Mouse (Mus musculus): ENCODE measurements around the gene Gga3. TPM values are rescaled to one million over a fixed set of nuclear protein-coding genes. Genes with fewer than 3 reads are reported as not detected.

Gga3 gene
- polyA plus RNA-seq, 1 experiment from 2014 or later = 17.4 TPM

GRCm38 (mm10) chr11:115626824-115627616 is 23.2 kb upstream of the Gga3 start:
- Histone ChIP-seq H3K27ac (ENCODE audit: low read length) (no peak overlapping the region), H3K36me3 (ENCODE audit: control insufficient read depth, insufficient read depth, low read length) (peaks cover 8% of the 10 kb centered on the region; the same call in 1 of the 2 replicates)

DNA sequence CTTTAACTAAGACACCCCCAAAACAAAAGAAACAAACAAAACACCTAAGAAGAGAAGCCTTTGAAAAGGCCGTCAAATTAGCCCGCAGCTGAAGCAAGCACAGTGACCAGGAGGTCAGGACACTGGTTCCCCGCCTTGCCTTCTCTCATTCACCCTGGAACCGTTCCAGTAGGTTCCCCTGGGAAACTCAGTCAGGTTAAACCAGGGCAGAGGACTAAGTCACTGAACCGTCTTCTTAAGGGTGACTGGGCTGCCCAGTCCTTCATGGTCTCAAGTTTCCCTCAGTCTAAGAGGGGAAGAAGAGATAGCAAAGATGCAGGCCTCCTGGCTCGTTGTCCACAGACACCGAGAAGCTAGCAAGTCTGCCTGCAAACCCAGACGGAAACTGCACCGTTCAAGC is 22.0 kb upstream of the Gga3 start:
- no peak for ATAC-seq (ENCODE audit: insufficient read depth, low FRiP score)
- Histone ChIP-seq H3K4me2 (ENCODE audit: low read depth, low read length) (no peak overlapping the region), H3K36me3 (ENCODE audit: control insufficient read depth, insufficient read depth, low read length) (peaks cover 8% of the 10 kb centered on the region; the same call in 1 of the 2 replicates), H3K9ac (ENCODE audit: low read length) (no peak overlapping the region), H3K4me1 (ENCODE audit: control insufficient read depth, insufficient read depth, low read length) (peaks cover 6% of the 10 kb centered on the region; the same call in 1 of the 2 replicates), H3K4me3 (replicated peaks; ENCODE audit: low read length) (no peak overlapping the region), H3K27me3 (ENCODE audit: control insufficient read depth, insufficient read depth, low read length) (no peaks in the 10 kb centered on the region), H3K27ac (ENCODE audit: low read length) (no peak overlapping the region), H3K9me3 (replicated peaks; ENCODE audit: control insufficient read depth, low read length) (no peaks in the 10 kb centered on the region)
- 76% methylated on average over 9 of the region's 9 CpGs for WGBS

More at GRCm38 (mm10) chr11:115626824-115627616, 23.2 kb upstream of the Gga3 start:
- H3K27me3 ChIP-seq (ENCODE audit: control insufficient read depth, insufficient read depth, low read length) = no peaks in the 10 kb centered on the region
- H3K9ac ChIP-seq (ENCODE audit: low read length) = peak overlapping the region; percentile 79
- peak overlapping the region; percentile 75 for H3K4me3 ChIP-seq (replicated peaks; ENCODE audit: low read length)
- H3K9me3 ChIP-seq (replicated peaks; ENCODE audit: control insufficient read depth, low read length) = no peaks in the 10 kb centered on the region
- WGBS = 40% methylated on average over 11 of the region's 11 CpGs
- H3K4me1 ChIP-seq (ENCODE audit: control insufficient read depth, insufficient read depth, low read length) = peaks cover 6% of the 10 kb centered on the region
- H3K4me2 ChIP-seq (ENCODE audit: low read depth, low read length) = peak overlapping the region; percentile 91
- no peak for ATAC-seq (ENCODE audit: insufficient read depth, low FRiP score)

GRCm38 (mm10) chr11:115623487-115624070 is 19.7 kb upstream of the Gga3 start:
- Histone ChIP-seq H3K4me2 (ENCODE audit: low read depth, low read length) (no peak overlapping the region), H3K4me3 (replicated peaks; ENCODE audit: low read length) (no peak overlapping the region), H3K9ac (ENCODE audit: low read length) (no peak overlapping the region), H3K27ac (ENCODE audit: low read length) (no peak overlapping the region), H3K27me3 (ENCODE audit: control insufficient read depth, insufficient read depth, low read length) (no peaks in the 10 kb centered on the region), H3K4me1 (ENCODE audit: control insufficient read depth, insufficient read depth, low read length) (peaks cover 6% of the 10 kb centered on the region; the same call in 1 of the 2 replicates), H3K9me3 (replicated peaks; ENCODE audit: control insufficient read depth, low read length) (no peaks in the 10 kb centered on the region), H3K36me3 (ENCODE audit: control insufficient read depth, insufficient read depth, low read length) (peaks cover 8% of the 10 kb centered on the region; the same call in 1 of the 2 replicates)
- 67% methylated on average over 9 of the region's 9 CpGs for WGBS
- no peak for ATAC-seq (ENCODE audit: insufficient read depth, low FRiP score)

- Histone ChIP-seq H3K9ac (ENCODE audit: low read length) (no peak overlapping the region), H3K4me1 (ENCODE audit: control insufficient read depth, insufficient read depth, low read length) (no peaks in the 10 kb centered on the region), H3K4me2 (ENCODE audit: low read depth, low read length) (no peak overlapping the region), H3K27ac (ENCODE audit: low read length) (no peak overlapping the region), H3K9me3 (replicated peaks; ENCODE audit: control insufficient read depth, low read length) (no peaks in the 10 kb centered on the region), H3K4me3 (replicated peaks; ENCODE audit: low read length) (no peak overlapping the region), H3K27me3 (ENCODE audit: control insufficient read depth, insufficient read depth, low read length) (no peaks in the 10 kb centered on the region), H3K36me3 (ENCODE audit: control insufficient read depth, insufficient read depth, low read length) (peaks cover 12% of the 10 kb centered on the region)
- ATAC-seq (ENCODE audit: insufficient read depth, low FRiP score) = no peak
- 95% methylated on average over 7 of the region's 7 CpGs for WGBS
Measured at GRCm38 (mm10) chr11:115619949-115620348, 16.1 kb upstream of the Gga3 start.

DNA sequence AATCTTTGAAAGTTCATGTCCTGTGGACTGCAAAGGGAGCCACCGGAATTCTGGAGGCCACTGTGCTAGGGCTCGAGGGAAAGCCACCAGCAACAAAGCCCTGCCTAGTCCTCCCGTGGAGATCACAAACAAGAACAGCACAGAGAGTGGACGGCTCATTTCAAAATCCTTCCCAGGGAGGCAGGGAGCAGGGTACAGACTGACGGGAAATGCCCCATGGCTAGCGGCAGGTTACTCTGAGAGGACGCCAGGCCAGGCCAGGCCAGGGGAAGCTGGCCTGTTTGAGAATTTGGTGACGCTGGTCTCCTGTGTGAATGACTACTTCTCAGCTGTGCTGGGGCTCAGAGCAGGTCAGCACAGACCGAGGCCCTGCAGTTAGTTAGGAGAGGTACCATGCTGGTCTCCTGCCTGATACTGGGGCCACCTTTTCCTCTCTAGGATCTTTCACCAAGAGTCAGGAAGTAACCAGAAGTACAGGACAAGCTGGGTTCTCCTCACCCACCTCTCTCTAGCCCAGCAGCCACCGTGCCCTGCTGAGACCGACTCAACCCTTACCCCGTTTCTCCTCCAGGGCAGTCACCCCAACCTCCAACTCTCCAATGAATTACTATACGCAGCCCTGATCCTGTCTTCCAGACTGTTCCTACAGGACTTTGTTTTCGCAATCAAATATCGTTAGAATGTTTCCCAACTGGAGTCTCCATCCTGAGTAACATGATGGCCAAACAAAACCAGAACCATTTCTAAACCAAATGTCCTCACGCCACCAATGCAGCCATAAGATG is 15.1 kb upstream of the Gga3 start:
- no peak for ATAC-seq (ENCODE audit: insufficient read depth, low FRiP score)
- WGBS = 86% methylated on average over 16 of the region's 16 CpGs
- Histone ChIP-seq H3K27ac (ENCODE audit: low read length) (no peak overlapping the region), H3K4me3 (replicated peaks; ENCODE audit: low read length) (no peak overlapping the region), H3K4me2 (ENCODE audit: low read depth, low read length) (no peak overlapping the region), H3K27me3 (ENCODE audit: control insufficient read depth, insufficient read depth, low read length) (no peaks in the 10 kb centered on the region), H3K9me3 (replicated peaks; ENCODE audit: control insufficient read depth, low read length) (no peaks in the 10 kb centered on the region), H3K36me3 (ENCODE audit: control insufficient read depth, insufficient read depth, low read length) (peaks cover 13% of the 10 kb centered on the region), H3K9ac (ENCODE audit: low read length) (no peak overlapping the region), H3K4me1 (ENCODE audit: control insufficient read depth, insufficient read depth, low read length) (0 out of 2 replicates have a peak, but pooled peaks cover 4% of the 10 kb centered on the region)

DNA sequence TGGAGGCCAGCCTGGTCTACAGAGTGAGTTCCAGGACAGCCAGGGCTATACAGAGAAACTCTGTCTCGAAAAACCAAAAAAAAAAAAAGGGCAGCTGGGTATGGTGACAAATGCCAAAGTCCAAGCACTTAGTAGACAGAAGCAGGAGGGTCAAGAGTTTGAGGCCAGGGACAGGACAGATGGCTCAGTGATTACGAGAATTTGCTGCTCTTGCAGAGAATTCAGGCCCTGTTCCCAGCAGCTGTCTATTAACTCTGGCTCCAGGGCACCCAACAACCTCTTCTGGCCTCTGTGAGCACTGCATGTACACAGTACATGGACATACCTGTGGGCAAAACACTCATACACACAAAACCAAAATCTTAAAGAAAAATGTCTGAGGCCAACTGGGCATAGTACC is 14.2 kb upstream of the Gga3 start:
- Histone ChIP-seq H3K36me3 (ENCODE audit: control insufficient read depth, insufficient read depth, low read length) (peaks cover 13% of the 10 kb centered on the region), H3K27me3 (ENCODE audit: control insufficient read depth, insufficient read depth, low read length) (no peaks in the 10 kb centered on the region), H3K4me3 (replicated peaks; ENCODE audit: low read length) (no peak overlapping the region), H3K9ac (ENCODE audit: low read length) (no peak overlapping the region), H3K27ac (ENCODE audit: low read length) (no peak overlapping the region), H3K4me1 (ENCODE audit: control insufficient read depth, insufficient read depth, low read length) (peaks cover 11% of the 10 kb centered on the region), H3K9me3 (replicated peaks; ENCODE audit: control insufficient read depth, low read length) (no peaks in the 10 kb centered on the region), H3K4me2 (ENCODE audit: low read depth, low read length) (no peak overlapping the region)
- WGBS = 83% methylated on average over 2 of the region's 2 CpGs
- no peak for ATAC-seq (ENCODE audit: insufficient read depth, low FRiP score)

DNA sequence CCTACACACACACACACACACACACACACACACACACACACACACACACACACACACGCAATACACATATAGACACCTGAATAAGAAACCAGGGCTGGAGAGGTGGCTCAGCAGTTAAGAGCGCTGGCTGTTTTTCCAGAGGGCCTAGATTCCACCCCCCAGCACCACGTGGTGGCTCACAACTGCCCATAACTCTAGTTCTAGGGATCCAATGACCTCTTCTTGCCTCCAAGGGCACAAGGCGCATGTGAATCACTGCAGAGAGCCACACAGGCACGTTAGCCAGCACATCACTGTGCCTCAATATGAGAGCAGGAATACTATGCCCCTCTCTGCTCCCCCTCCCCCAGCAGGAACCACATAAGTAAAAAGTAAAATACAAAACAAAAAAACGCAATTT is 13.0 kb upstream of the Gga3 start:
- Histone ChIP-seq H3K27me3 (ENCODE audit: control insufficient read depth, insufficient read depth, low read length) (no peaks in the 10 kb centered on the region), H3K9me3 (replicated peaks; ENCODE audit: control insufficient read depth, low read length) (no peaks in the 10 kb centered on the region), H3K9ac (ENCODE audit: low read length) (no peak overlapping the region), H3K27ac (ENCODE audit: low read length) (no peak overlapping the region), H3K4me1 (ENCODE audit: control insufficient read depth, insufficient read depth, low read length) (peaks cover 13% of the 10 kb centered on the region), H3K4me2 (ENCODE audit: low read depth, low read length) (no peak overlapping the region), H3K36me3 (ENCODE audit: control insufficient read depth, insufficient read depth, low read length) (peaks cover 5% of the 10 kb centered on the region; the same call in 1 of the 2 replicates), H3K4me3 (replicated peaks; ENCODE audit: low read length) (no peak overlapping the region)
- WGBS = 79% methylated on average over 6 of the region's 6 CpGs
- ATAC-seq (ENCODE audit: insufficient read depth, low FRiP score) = no peak

DNA sequence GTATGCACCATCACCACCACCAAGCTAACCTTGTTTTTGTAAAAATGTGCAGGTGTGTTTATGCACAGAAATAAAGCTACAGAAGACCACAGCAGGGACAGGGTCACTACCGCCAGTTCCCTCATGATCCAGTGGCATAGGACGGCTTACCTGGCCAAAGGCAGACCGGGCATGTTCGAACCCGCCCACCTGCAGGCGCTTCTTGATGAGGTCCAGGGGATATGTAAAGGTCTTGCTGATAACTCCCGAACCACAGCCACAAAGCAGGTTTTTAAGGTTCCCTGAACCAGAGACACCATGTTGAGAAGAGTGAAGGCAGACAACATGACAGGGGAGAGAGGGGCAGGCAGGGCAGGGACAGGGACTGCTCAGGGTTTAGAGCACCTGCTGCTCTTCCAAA is 12.5 kb upstream of the Gga3 start:
- H3K27ac ChIP-seq (ENCODE audit: low read length) = no peak overlapping the region
- WGBS = 88% methylated on average over 7 of the region's 7 CpGs

More for the DNA sequence above, 12.5 kb upstream of the Gga3 start:
- no peak for ATAC-seq (ENCODE audit: insufficient read depth, low FRiP score)
- Histone ChIP-seq H3K27me3 (ENCODE audit: control insufficient read depth, insufficient read depth, low read length) (no peaks in the 10 kb centered on the region), H3K36me3 (ENCODE audit: control insufficient read depth, insufficient read depth, low read length) (peaks cover 5% of the 10 kb centered on the region; the same call in 1 of the 2 replicates), H3K9me3 (replicated peaks; ENCODE audit: control insufficient read depth, low read length) (no peaks in the 10 kb centered on the region), H3K4me3 (replicated peaks; ENCODE audit: low read length) (no peak overlapping the region), H3K4me1 (ENCODE audit: control insufficient read depth, insufficient read depth, low read length) (peaks cover 18% of the 10 kb centered on the region), H3K9ac (ENCODE audit: low read length) (no peak overlapping the region), H3K4me2 (ENCODE audit: low read depth, low read length) (no peak overlapping the region)
